Mouse (Mus musculus) lung, adult 2 months (tissue): ENCODE data around the gene Polr3h.

ENCODE experiments used
- CTCF ChIP-seq: fragments of 200-500 bp; IDR thresholded peaks from 2 replicates; pipeline ENCODE4 v1.5.1; 2011; ENCODE audit warnings: mild to moderate bottlenecking, low read length, control low read depth; ENCODE audit not compliant: insufficient read depth
- POLR2A ChIP-seq: fragments of 200-500 bp; IDR thresholded peaks from 2 replicates; pipeline ENCODE4 v1.6.1; 2011; ENCODE audit warnings: low read depth, mild to moderate bottlenecking, control low read depth, low read length, borderline replicate concordance; ENCODE audit errors: extremely low read depth

DNA sequence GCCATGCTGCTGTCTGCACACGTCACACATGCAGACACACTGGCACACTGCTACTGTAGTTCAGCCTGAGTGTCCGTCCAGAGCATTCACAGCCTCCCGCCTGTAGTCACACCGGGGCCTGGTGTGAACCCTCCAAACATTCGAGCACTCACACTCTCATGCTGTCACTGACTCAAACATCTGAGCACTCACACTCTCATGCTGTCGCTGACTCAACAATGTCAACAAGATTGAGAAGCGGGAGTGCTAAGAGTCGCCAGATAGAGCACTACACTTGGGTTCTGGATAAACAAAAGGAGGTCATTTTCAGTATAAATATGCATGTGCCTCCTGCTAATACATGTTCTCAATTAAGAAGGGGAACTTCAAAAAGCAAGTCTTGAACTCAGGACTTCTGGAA, 18.1 kb downstream of the Polr3h start:
- TF ChIP-seq CTCF: no peak
- TF ChIP-seq POLR2A: no peak
